In the genomic region with DNA sequence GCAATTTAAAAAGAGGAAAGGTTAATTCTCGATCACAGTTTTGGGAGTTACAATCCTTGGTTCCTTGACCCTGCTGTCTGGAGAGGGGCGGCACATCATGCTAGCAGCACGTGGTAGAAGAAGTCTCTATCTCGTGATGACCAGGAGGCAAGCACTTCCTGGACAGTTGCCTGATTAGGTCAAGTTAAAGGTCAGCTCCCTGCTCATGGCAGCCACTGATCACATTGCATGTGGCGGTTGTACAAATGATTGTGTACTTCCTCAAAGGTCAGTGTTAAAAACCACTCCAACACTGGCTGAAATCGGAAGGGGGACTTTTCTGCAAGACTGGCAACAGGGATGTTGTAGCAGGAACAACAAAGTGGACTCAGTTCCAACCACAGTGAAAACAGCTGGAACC, we compare ENCODE assay signal across 15 mouse cellular contexts.
A peak's percentile ranks its signal among the peaks of the same experiment; 100 is the strongest.
DNase-seq lines count a peak whose midpoint lies in the region; ATAC-seq and TF ChIP-seq lines count a peak whose summit lies in the region.
"Had no signal": no experiment of that assay in that cellular context is flagged by ENCODE, and none has a peak within 500 bp of the region (broad histone marks: within the 10 kb centered on the region; RNA-seq: fewer than 3 reads in every experiment).

No protein-coding gene starts in this region.

- intact Hi-C loops in heart, adult 2 months (cut with DNase I): loop anchor here (2.0 kb wide), 1 partner anchor 23 kb away; no protein-coding TSS in a partner anchor

- TF ChIP-seq POLR2A in heart, adult 2 months (IDR thresholded peaks at IDR 0.05; ENCODE audit: insufficient read depth, low read depth, low read length): no peak

- TF ChIP-seq CTCF in heart, adult 2 months (IDR thresholded peaks at IDR 0.05): no peak
- no peak for TF ChIP-seq CTCF in midbrain, postnatal 0 days (IDR thresholded peaks at IDR 0.05)

- no peaks in the 10 kb centered on the region for H3K79me2 ChIP-seq in heart, adult 2 months (replicated peaks; ENCODE audit: control insufficient read depth, insufficient read depth, low read length)
- no peaks in the 10 kb centered on the region for H3K79me2 ChIP-seq in macrophage (ENCODE audit: inconsistent target)

- peak overlapping the region; percentile 76 for H3K27ac ChIP-seq in heart, adult 2 months
- H3K27ac ChIP-seq in heart, embryonic 10.5 days: no peak overlapping the region
- peak overlapping the region; percentile 53 for H3K27ac ChIP-seq in lung, embryonic 16.5 days (ENCODE audit: low read length)
- H3K27ac ChIP-seq in intestine, embryonic 15.5 days: peak overlapping the region; percentile 42; the same call in 1 of the 2 replicates
- peak overlapping the region; percentile 10; the same call in 1 of the 2 replicates for H3K27ac ChIP-seq in macrophage
- no peak overlapping the region for H3K27ac ChIP-seq in midbrain, postnatal 0 days (ENCODE audit: low read depth, low read length)
- H3K27ac ChIP-seq: forebrain, embryonic 10.5 days; hindbrain, embryonic 12.5 days; limb, embryonic 10.5 days; neural tube, embryonic 12.5 days had no signal

- no peak overlapping the region for H3K9ac ChIP-seq in heart, adult 2 months (ENCODE audit: low read depth, low read length)
- no peak overlapping the region for H3K9ac ChIP-seq in lung, embryonic 16.5 days (ENCODE audit: low read length)
- H3K9ac ChIP-seq in intestine, embryonic 15.5 days: no peak overlapping the region
- no peak overlapping the region for H3K9ac ChIP-seq in midbrain, postnatal 0 days (replicated peaks; ENCODE audit: low read length, poor library complexity, severe bottlenecking)
- H3K9ac ChIP-seq: hindbrain, embryonic 12.5 days; neural tube, embryonic 12.5 days had no signal

- no peak overlapping the region for H3K4me2 ChIP-seq in lung, embryonic 16.5 days (ENCODE audit: low read depth, low read length)
- H3K4me2 ChIP-seq in intestine, embryonic 15.5 days (replicated peaks): no peak overlapping the region
- H3K4me2 ChIP-seq in midbrain, postnatal 0 days (ENCODE audit: low read depth, low read length, poor library complexity, severe bottlenecking): no peak overlapping the region
- H3K4me2 ChIP-seq: hindbrain, embryonic 12.5 days; neural tube, embryonic 12.5 days had no signal

- H3K4me3 ChIP-seq in heart, adult 2 months: no peak overlapping the region
- no peak overlapping the region for H3K4me3 ChIP-seq in heart, embryonic 10.5 days
- no peak overlapping the region for H3K4me3 ChIP-seq in lung, embryonic 16.5 days (ENCODE audit: low read length)
- no peak overlapping the region for H3K4me3 ChIP-seq in intestine, embryonic 15.5 days (replicated peaks)
- no peak overlapping the region for H3K4me3 ChIP-seq in macrophage (ENCODE audit: inconsistent target)
- H3K4me3 ChIP-seq in midbrain, postnatal 0 days (ENCODE audit: low read depth, low read length): no peak overlapping the region
- H3K4me3 ChIP-seq: forebrain, embryonic 10.5 days; hindbrain, embryonic 12.5 days; limb, embryonic 10.5 days; neural tube, embryonic 12.5 days had no signal

- TF ChIP-seq EP300 in heart, adult 2 months (IDR thresholded peaks at IDR 0.05; ENCODE audit: insufficient read depth, low read depth, low read length): no peak

- H3K4me1 ChIP-seq in heart, adult 2 months (ENCODE audit: control insufficient read depth, insufficient read depth, low read length): peaks cover 14% of the 10 kb centered on the region
- H3K4me1 ChIP-seq in heart, embryonic 10.5 days: peaks cover 23% of the 10 kb centered on the region
- H3K4me1 ChIP-seq in lung, embryonic 16.5 days (replicated peaks; ENCODE audit: control insufficient read depth, insufficient read depth, low read length): peaks cover 6% of the 10 kb centered on the region
- peaks cover 13% of the 10 kb centered on the region for H3K4me1 ChIP-seq in intestine, embryonic 15.5 days (replicated peaks)
- no peaks in the 10 kb centered on the region for H3K4me1 ChIP-seq in midbrain, postnatal 0 days (ENCODE audit: insufficient read depth, low read length)

- H3K36me3 ChIP-seq in heart, adult 2 months (ENCODE audit: control insufficient read depth, insufficient read depth, low read length): no peaks in the 10 kb centered on the region
- no peaks in the 10 kb centered on the region for H3K36me3 ChIP-seq in heart, embryonic 10.5 days
- H3K36me3 ChIP-seq in lung, embryonic 16.5 days (ENCODE audit: control insufficient read depth, insufficient read depth, low read length): no peaks in the 10 kb centered on the region
- no peaks in the 10 kb centered on the region for H3K36me3 ChIP-seq in intestine, embryonic 15.5 days
- H3K36me3 ChIP-seq in macrophage (ENCODE audit: inconsistent target): no peaks in the 10 kb centered on the region
- no peaks in the 10 kb centered on the region for H3K36me3 ChIP-seq in midbrain, postnatal 0 days (ENCODE audit: insufficient read depth, low read length)
- H3K36me3 ChIP-seq: forebrain, embryonic 10.5 days; hindbrain, embryonic 12.5 days; limb, embryonic 10.5 days; neural tube, embryonic 12.5 days had no signal

- no peak for ATAC-seq in lung, embryonic 16.5 days (ENCODE audit: low read depth)
- ATAC-seq in intestine, embryonic 15.5 days: no peak
- no peak for ATAC-seq in midbrain, postnatal 0 days (ENCODE audit: low FRiP score)

- H3K9me3 ChIP-seq in heart, embryonic 10.5 days: no peaks in the 10 kb centered on the region
- no peaks in the 10 kb centered on the region for H3K9me3 ChIP-seq in lung, embryonic 16.5 days (ENCODE audit: control insufficient read depth, low read length)
- H3K9me3 ChIP-seq in intestine, embryonic 15.5 days: no peaks in the 10 kb centered on the region
- no peaks in the 10 kb centered on the region for H3K9me3 ChIP-seq in midbrain, postnatal 0 days (ENCODE audit: low read length)
- H3K9me3 ChIP-seq: forebrain, embryonic 10.5 days; hindbrain, embryonic 12.5 days; limb, embryonic 10.5 days; neural tube, embryonic 12.5 days had no signal

- no peaks in the 10 kb centered on the region for H3K27me3 ChIP-seq in heart, adult 2 months (ENCODE audit: control insufficient read depth, insufficient read depth, low read length)
- no peaks in the 10 kb centered on the region for H3K27me3 ChIP-seq in heart, embryonic 10.5 days (ENCODE audit: insufficient read depth, poor library complexity, severe bottlenecking)
- no peaks in the 10 kb centered on the region for H3K27me3 ChIP-seq in lung, embryonic 16.5 days (ENCODE audit: control insufficient read depth, insufficient read depth, low read depth, low read length)
- no peaks in the 10 kb centered on the region for H3K27me3 ChIP-seq in intestine, embryonic 15.5 days (replicated peaks)
- H3K27me3 ChIP-seq in midbrain, postnatal 0 days (ENCODE audit: insufficient read depth, low read length): no peaks in the 10 kb centered on the region
- H3K27me3 ChIP-seq: hindbrain, embryonic 12.5 days; neural tube, embryonic 12.5 days had no signal

- DNase-seq in heart, adult 2 months: no peak
- no peak for DNase-seq in heart, embryonic 10.5 days (ENCODE audit: low spot score)
- no peak for DNase-seq in lung, postnatal 25 days (ENCODE audit: low spot score)
- no peak for DNase-seq in left cerebral cortex, adult 9 months (ENCODE audit: low spot score in 2 of 2)
- DNase-seq in midbrain, postnatal 0 days (ENCODE audit: low spot score): no peak
- DNase-seq: cerebellum, adult 18-20 months; layer of hippocampus, adult 9-11 months; right cerebral cortex, adult 18-20 months had no signal

- 48% methylated on average over 6 of the region's 6 CpGs for WGBS in heart, adult 2 months
- WGBS in heart, embryonic 10.5 days: 54% methylated on average over 6 of the region's 6 CpGs
- WGBS in lung, embryonic 16.5 days: 57% methylated on average over 6 of the region's 6 CpGs
- 69% methylated on average over 6 of the region's 6 CpGs for WGBS in intestine, embryonic 15.5 days
- 36% methylated on average over 6 of the region's 6 CpGs for WGBS in macrophage (ENCODE audit: missing documents)
- WGBS in midbrain, postnatal 0 days: 86% methylated on average over 6 of the region's 6 CpGs

Comparison
In these comparisons a context has a peak if more than half of its experiments do, and no peak if none do; other contexts are left out.
1. H3K27ac ChIP-seq: peak in heart, adult 2 months (single experiment), lung, embryonic 16.5 days (single experiment), intestine, embryonic 15.5 days (single experiment) and macrophage (single experiment); none in heart, embryonic 10.5 days (single experiment) and midbrain, postnatal 0 days (single experiment).